Mouse (Mus musculus) heart, postnatal 14 days (tissue): ENCODE results near the gene Slc24a3. TPM values are rescaled to one million over a fixed set of nuclear protein-coding genes. Genes with fewer than 3 reads are reported as not detected.

Experiments
- DNase-seq, 2 experiments: peaks; one replicate each; pipeline ENCODE4 v3.0.0; 2021 to 2022
- intact Hi-C: fragments of 180-260 bp; cut with DNase I; formaldehyde crosslinking; loops from one replicate; pipeline ENCODE4 v1.15.1; 2025
- total RNA-seq, 2 experiments: library from RNA; stranded (reverse); gene quantifications; 2 replicates each; pipeline ENCODE4 v1.2.3; 2021

Slc24a3 gene
- total RNA-seq, 2 experiments from 2014 or later, result 3.7 to 4.2 TPM

DNA sequence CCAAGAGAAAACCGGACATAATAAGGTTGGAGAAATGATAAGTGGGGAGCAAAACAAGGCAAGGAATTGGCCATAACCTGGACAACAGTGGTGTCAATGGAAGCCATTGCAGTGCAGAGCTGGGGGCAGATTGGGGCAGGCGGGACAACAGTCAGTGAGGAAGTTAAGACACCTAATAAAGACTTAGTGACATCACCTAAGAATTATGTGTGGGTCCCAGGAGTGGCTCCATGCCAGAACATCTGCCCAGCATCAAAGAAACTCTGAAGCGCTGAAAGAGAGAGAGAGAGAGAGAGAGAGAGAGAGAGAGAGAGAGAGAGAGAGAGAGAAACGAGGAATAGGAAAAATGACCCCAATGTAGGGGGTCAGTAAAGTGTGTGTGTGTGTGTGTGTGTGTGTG, 500.6 kb downstream of the Slc24a3 start:
- intact Hi-C loops, result no loop called here
- DNase-seq, result no peak

DNA sequence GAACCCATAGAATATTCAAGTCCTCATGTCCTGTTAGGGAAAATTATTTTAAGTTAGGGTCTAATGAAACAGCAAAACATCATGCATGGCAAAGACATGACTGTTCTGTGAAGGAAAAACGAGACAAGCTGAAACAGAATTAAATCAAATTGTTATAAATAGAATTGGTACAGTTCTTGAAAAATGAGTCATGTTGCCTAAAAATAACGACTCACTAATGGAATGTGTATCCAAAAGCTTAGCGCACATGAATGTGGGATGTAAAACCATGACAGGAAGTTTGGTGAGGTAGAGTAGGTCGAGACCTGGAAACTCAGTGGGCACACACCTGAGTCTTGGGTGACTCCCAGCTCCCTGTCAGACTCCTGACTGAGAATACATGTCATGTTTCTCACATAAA, 502.6 kb downstream of the Slc24a3 start:
- no peak for DNase-seq

DNA sequence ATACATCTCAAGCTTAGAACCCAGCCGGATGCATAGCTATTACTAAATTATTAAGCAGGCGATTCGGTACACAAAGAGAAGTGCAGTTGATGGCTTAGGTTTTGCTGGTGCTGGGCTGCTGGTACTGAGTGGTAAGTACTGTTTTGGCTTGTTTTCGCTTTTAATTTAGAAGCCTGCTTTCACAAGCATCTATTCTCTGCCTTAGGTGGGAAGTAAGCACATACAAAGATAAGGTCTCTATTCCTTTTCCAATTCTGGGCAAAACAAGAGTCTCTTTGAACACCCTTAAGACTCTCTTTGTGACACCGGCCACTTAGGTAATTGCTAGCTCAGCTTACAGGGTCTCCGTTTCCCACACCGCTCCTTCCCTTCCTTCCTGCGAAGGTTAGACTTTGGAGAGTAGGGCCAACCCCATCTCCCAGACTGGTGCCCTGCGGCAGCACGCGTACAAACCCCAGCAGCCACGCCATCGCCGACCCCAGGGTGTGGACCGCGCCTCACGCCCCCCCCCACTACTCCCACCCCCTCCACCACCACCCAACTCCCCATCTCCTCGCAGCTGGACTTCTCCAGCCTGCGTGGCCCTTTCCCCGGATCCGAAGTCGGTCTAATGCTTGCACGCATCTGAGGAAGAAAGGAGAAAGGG, 507.1 kb downstream of the Slc24a3 start:
- intact Hi-C loops, result no loop called here
- no peak for DNase-seq

More for the DNA sequence above, 502.6 kb downstream of the Slc24a3 start:
- intact Hi-C loops, result no loop called here

DNA sequence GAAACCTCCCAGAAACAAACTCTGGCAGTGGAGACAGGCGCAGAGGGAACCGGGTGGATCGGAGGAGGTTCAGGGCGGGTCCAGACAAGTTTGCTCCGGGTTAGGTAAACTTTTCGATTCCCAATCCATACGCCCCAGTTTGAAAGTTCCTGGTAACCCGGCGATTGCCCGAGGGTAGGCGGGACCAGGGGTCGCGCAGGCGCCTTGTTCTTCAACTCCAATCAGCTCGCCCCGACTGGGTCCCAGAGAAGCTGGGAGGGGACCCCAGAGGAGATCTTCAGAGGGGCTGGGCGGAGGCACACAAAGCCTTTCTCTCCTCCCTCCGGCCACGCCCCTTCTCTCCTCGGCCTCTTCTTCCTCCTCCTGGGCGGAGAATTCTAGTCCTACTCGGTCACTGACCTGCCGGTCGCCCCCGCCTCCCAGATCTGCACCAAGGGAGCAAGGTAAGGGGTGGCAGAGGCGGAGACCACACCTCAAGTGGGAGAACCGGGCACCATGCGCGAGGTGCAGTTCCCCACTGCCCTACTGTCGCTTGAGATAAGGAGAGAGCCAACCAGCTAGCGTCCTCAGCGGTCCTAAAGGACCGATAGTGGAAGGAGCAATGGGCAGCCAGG, 507.7 kb downstream of the Slc24a3 start, which contains the start of gene Rin2:
Gene Rin2 (plus strand): TSS at position 74 of the 614 bp plus-strand sequence.
- peak; percentile 72 to 73 for DNase-seq
- intact Hi-C loops, result no loop called here

DNA sequence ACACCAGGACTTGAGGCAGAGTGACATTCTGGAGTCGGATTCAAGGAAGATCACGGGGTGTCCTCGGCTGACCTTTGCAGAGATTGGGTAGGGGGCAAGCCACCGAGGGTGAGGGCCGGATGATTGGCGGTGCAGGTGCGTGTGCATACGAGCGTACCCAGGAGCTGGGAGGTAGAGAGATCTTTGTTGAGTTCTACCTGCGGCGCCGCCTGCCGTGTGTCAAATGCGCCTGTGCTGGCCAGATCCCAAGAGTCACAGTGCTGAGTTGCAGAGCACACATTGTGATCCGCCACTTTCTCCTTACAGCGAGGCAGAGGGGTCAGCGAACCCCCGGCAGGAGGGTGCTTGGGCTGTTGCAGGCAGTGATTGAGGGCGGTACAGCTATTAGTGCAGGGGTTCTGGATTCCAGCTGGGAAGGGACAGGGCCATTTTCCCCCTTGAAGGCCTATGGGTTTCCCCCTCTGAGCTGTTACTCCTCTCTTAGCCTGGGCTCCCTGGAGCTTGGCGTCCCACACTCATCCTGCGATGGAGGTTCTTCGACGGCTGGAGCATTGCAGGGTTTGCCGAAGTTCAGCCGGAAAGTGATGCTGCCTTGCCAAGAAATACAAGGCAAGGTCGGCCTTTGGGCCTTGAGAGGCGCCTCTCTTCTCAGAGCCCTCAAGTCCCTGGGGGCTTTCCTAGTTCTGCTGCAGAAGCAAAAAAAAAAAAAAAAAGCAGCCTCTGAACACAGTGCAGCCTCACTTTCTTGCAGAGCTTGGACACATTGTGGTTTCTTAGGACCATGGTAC, 508.4 kb downstream of the Slc24a3 start:
- DNase-seq, result peak; percentile 39 to 63
- intact Hi-C loops, result no loop called here

DNA sequence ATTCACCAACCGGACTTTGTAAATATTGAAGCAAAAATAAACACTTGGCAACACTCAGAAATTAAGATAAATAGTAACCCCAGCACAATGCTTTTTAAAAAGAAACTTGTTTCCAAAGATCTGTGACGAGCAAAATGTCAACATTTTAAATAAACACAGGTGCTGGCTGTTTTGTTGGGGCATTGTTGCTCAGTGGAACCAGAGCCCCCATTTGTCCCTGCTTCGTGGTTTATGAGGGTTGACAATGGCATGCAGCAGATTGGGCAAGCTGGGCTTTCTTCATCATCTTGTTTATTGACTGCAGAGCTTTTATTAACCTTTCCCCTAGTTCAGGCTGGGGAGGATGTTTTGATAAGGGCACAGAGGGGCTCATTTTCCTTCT, 509.0 kb downstream of the Slc24a3 start:
- DNase-seq, result no peak
- intact Hi-C loops, result no loop called here

DNA sequence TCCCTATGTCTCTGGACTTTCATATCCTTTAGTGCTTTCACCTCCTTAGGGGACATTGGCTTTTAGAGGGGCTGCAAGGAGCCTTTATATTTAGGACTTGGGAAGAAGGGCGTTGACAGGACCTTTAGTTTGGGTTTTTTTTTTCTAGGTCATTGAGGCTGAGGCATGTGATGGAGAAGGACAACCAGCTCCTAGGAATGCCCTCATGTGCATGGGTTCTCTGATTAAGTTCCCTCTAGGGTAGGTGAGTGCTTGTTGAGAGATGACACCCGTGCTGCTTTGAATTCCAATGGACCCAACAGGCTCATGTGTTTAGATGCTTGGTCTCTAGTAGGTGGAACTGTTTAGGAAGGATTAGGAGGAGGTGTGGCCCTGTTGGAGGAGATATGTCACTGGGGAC, 509.4 kb downstream of the Slc24a3 start:
- intact Hi-C loops, result no loop called here
- DNase-seq, result no peak

DNA sequence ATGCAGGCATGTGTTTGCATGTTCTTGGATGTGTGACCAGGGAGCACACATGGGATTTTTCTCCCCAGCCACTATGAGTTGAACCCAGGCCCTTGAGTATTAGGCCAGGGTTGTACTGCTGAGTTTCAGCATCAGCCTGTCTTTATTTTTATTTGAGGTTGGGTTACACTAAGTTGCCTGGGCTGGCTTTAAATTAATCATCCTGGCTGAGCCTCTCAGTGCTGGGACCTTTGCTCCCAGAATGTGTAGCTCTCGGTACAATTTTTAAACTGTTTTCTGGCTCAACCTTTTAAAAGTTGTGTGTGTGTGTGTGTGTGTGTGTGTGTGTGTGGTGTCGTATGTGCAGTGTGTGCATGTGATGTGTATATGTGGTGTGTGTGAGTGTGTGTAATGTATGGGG, 512.6 kb downstream of the Slc24a3 start:
- intact Hi-C loops, result no loop called here
- no peak for DNase-seq

DNA sequence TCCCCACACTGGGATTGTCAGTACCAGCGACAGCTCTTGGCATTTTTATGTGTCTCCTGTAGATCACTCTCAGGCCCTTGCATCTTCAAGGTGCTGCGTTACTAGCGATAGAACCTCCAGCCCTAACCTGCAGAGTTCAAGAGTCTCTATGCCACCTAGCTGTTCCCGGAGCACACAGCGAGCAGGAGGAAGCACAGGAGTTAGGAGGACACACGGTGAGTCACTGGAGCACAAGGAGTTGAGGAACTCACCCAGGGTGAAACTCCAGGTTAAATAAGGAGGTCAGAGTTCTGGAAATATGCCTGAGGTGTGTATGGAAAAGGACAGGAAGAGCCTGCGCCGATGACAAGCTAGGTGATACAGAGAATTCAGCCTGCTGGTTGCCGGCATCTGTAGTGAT, 513.2 kb downstream of the Slc24a3 start:
- intact Hi-C loops, result no loop called here

DNA sequence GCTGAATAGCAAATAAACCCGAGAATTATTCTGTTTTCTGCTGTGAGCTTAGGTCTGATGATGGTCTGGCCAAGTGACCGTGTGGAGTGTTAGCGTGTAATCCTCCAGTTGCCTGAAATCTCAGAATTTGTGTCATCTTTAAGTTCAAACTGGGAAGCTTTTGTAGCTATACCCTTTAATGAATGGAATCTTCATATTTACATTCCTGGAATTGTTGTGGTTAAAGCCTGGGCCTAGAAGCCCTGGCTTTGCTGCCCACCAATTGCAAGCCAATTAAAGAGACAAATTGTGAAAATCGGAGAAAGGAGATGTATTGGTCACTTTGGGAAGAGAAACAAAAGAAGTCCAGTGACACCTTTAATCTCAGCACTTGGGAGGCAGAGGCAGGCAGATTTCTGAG, 514.1 kb downstream of the Slc24a3 start:
- intact Hi-C loops, result no loop called here
- DNase-seq, result no peak

More for the DNA sequence above, 513.2 kb downstream of the Slc24a3 start:
- no peak for DNase-seq

DNA sequence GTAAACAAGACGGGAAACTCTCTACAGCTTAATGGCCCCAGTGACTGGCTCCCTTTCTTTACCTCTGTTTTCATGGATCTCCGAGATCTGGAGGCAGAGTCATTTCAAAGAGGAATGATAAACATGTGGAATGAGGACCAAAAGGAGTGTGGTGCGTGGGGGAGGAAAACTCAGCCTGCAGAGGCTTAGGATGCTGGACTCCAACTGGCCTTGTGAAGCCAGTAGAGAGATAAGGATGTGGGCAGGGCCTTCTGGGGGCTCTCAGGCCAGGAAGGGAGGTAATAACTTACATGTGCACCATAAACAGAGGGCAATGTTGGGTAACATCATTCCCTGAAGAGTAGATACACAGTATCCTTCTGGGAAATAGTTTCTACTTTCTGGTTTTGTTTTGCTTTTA, 515.4 kb downstream of the Slc24a3 start:
- DNase-seq, result no peak

DNA sequence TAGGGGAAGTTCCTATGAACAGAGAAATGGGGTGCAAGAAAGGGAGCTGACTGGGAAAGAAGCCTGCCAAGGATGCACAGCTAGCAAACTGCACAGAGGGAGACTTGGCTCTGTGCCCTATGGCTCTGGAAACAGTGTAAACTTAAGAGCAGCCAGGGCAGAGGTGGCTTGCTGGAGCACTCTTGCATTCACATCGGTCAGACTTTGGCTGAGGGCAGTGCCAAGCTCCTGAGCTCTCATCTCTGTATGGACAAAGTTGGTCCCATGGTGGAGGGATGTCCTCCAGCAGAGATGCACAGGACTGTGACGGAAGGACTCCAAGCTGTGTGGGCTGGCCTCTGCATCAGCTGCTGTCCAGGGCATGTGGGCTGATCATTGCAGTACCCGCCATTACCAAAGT, 516.0 kb downstream of the Slc24a3 start:
- DNase-seq, result peak; percentile 42 to 58
- intact Hi-C loops, result no loop called here

More for the DNA sequence above, 515.4 kb downstream of the Slc24a3 start:
- intact Hi-C loops, result no loop called here

DNA sequence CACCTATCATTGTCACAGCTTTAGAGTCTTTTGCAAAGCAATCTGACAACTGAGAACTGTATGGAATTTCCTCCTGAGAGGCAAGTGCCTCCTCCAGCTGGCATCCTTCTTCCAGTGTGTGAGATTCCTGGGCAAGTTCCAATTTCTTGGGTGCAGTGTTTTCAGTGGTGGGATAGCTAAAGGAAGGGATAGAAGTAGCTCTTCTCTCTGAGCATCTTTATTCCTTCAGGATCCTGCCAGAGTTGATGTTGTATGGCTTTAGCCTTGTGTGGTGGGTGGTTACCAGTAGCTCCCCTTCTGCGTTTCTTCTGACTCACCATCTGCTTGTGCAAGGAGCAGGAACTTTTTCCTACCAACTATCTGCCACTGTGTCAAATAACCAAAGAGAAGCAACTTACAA, 516.6 kb downstream of the Slc24a3 start:
- intact Hi-C loops, result no loop called here
- no peak for DNase-seq

DNA sequence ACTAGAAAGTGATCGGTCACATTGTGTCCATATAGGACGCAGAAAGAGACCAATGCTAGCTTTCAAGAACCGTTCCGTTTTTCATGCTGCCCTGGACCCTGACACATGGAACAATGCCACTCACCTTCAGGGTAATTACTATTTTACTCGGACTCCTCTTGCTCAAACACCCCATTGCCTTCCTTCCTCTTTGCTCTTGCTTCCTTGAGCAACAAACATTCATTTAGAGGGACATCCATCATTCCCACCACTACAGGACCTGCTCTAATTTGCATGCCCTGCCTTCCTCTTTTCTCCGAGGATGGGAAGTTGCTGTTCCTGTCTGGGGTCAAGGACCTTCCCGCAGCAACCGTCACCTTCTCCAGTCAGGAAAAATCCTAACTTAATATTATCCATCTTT, 517.3 kb downstream of the Slc24a3 start:
- DNase-seq, result no peak
- intact Hi-C loops, result no loop called here

DNA sequence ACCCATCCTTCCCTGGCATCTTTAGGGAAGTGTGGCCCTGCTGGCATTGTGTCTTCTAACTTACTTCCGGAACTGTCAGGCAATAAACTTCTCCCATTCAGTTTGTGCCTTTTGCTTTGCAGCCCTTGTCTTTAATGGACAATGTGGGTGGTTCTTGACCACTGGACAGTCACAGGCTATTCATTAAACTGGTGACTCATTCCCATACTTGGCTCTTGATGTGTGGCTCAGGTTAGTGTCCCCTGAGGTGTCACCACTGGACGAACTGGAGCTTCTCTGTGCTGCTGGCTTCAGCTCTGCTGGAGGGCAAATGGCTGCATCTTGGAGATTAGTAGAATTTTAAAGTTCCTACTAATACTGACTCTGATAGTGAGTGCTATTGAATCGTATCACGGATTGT, 518.5 kb downstream of the Slc24a3 start:
- intact Hi-C loops, result no loop called here
- no peak for DNase-seq

DNA sequence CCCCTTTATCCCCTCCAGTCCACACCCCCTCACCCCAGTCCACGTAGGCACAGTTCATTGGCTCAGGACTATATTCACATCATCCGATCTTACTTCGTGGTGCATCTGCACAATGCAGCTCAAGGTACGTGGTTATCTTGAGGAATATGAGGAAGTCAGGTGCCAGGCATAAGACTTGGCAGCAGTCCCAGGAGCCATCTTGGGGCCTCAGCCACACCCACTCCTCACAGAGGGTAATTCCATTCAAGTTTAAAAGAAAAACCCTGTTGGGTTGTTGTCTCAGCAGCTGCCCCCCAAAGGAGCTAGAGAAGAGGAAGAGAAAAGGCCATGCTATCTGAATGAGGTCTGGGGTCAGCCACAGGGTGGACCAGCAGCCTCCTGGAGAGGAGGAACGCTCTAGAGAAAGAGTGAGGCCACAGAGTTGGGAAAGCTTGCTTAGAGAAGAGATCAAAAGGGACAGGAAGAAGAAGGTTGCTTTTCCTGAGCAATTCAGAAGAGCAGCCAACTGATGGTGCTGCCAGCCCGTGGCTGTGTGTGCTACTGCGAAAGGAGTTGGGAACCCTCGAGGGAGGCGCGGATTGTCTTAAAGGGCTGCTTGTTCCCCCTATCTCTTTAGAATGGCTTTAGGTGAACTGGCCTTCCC, 523.9 kb downstream of the Slc24a3 start:
- intact Hi-C loops, result no loop called here

More for the DNA sequence above, 523.9 kb downstream of the Slc24a3 start:
- no peak for DNase-seq
